ENCODE assay signal across 13 mouse cellular contexts in genomic region chr9:22099922-22100321, GRCm38 (mm10). TPM values are rescaled to one million over a fixed set of nuclear protein-coding genes. Genes with fewer than 3 reads are reported as not detected.
DNase-seq lines count a peak whose midpoint lies in the region; ATAC-seq and TF ChIP-seq lines count a peak whose summit lies in the region.
"Had no signal": no experiment of that assay in that cellular context is flagged by ENCODE, and none has a peak within 500 bp of the region (broad histone marks: within the 10 kb centered on the region; RNA-seq: fewer than 3 reads in every experiment).

No protein-coding gene starts in this region.

- in situ Hi-C loops in ES-E14 (cut with MboI; ENCODE audit: low sequenced_read_pairs in 2 of 2, unreplicated experiment in 2 of 2) = no loop called here

- 4% methylated on average over 18 of the region's 18 CpGs for WGBS in kidney, embryonic 15.5 days
- 5% methylated on average over 18 of the region's 18 CpGs for WGBS in kidney, adult 2 months
- WGBS in limb, embryonic 12.5 days = 3% methylated on average over 18 of the region's 18 CpGs

- TF ChIP-seq POLR2A in kidney, adult 2 months (IDR thresholded peaks at IDR 0.05; ENCODE audit: low read depth, low read length) = no peak

- no peak for TF ChIP-seq CTCF in kidney, adult 2 months (conservative IDR thresholded peaks at IDR 0.05; ENCODE audit: insufficient read depth, insufficient read length, low read depth, low read length)

- peak overlapping the region; percentile 42 for H3K4me2 ChIP-seq in kidney, embryonic 15.5 days
- peak overlapping the region; percentile 21; the same call in 1 of the 2 replicates for H3K4me2 ChIP-seq in limb, embryonic 12.5 days
- H3K4me2 ChIP-seq: hindbrain, embryonic 15.5 days had no signal

- H3K36me3 ChIP-seq in kidney, embryonic 15.5 days = no peaks in the 10 kb centered on the region
- H3K36me3 ChIP-seq in kidney, adult 2 months (ENCODE audit: control insufficient read depth, insufficient read depth, low read length) = no peaks in the 10 kb centered on the region
- H3K36me3 ChIP-seq in ES-E14 (ENCODE audit: control insufficient read depth, insufficient read depth, low read length, poor library complexity, severe bottlenecking) = no peaks in the 10 kb centered on the region
- H3K36me3 ChIP-seq in limb, embryonic 12.5 days = no peaks in the 10 kb centered on the region
- H3K36me3 ChIP-seq: hindbrain, embryonic 15.5 days had no signal

- no peak for ATAC-seq in kidney, embryonic 15.5 days (replicated peaks; ENCODE audit: low FRiP score)
- ATAC-seq in limb, embryonic 12.5 days (ENCODE audit: insufficient number of reproducible peaks, insufficient read depth, low FRiP score, low TSS enrichment, low read depth) = no peak

- H3K4me3 ChIP-seq in kidney, embryonic 15.5 days (replicated peaks) = peak overlapping the region; percentile 13
- H3K4me3 ChIP-seq in kidney, adult 2 months (ENCODE audit: insufficient read depth, low read depth, low read length) = no peak overlapping the region
- H3K4me3 ChIP-seq in ES-E14 (ENCODE audit: insufficient read depth in 1 of 2, low read depth in 1 of 2, low read length in 2 of 2, poor library complexity in 1 of 2, severe bottlenecking in 1 of 2) = peak overlapping the region; percentile 21 to 40; a peak in 2 of 4 replicates
- peak overlapping the region; percentile 12; the same call in 1 of the 2 replicates for H3K4me3 ChIP-seq in limb, embryonic 12.5 days (replicated peaks)
- H3K4me3 ChIP-seq: hindbrain, embryonic 15.5 days; left cerebral cortex, adult 2 months had no signal

- no peaks in the 10 kb centered on the region for H3K9me3 ChIP-seq in kidney, embryonic 15.5 days (replicated peaks)
- no peaks in the 10 kb centered on the region for H3K9me3 ChIP-seq in ES-E14 (ENCODE audit: control insufficient read depth, insufficient read depth, low read depth, low read length)
- H3K9me3 ChIP-seq in limb, embryonic 12.5 days = no peaks in the 10 kb centered on the region
- H3K9me3 ChIP-seq: hindbrain, embryonic 15.5 days had no signal

- H3K27ac ChIP-seq in kidney, embryonic 15.5 days = no peak overlapping the region
- no peak overlapping the region for H3K27ac ChIP-seq in kidney, adult 2 months (ENCODE audit: insufficient read depth, low read depth, low read length)
- no peak overlapping the region for H3K27ac ChIP-seq in ES-E14 (ENCODE audit: insufficient read depth, low read depth, low read length, poor library complexity, severe bottlenecking)
- no peak overlapping the region for H3K27ac ChIP-seq in limb, embryonic 12.5 days
- H3K27ac ChIP-seq: hindbrain, embryonic 15.5 days; left cerebral cortex, adult 2 months; macrophage had no signal

- H3K27me3 ChIP-seq in kidney, embryonic 15.5 days = peaks cover 45% of the 10 kb centered on the region
- H3K27me3 ChIP-seq in kidney, adult 2 months (replicated peaks; ENCODE audit: control insufficient read depth, insufficient read depth, low read length) = 0 out of 2 replicates have a peak, but pooled peaks cover 3% of the 10 kb centered on the region
- peaks cover 59% of the 10 kb centered on the region for H3K27me3 ChIP-seq in limb, embryonic 12.5 days

- H3K4me1 ChIP-seq in kidney, embryonic 15.5 days = peaks cover 19% of the 10 kb centered on the region
- no peaks in the 10 kb centered on the region; the same call in 1 of the 2 replicates for H3K4me1 ChIP-seq in kidney, adult 2 months (ENCODE audit: control insufficient read depth, insufficient read depth, low read length)
- H3K4me1 ChIP-seq in ES-E14 (ENCODE audit: control insufficient read depth in 2 of 2, insufficient read depth in 2 of 2, low read length in 2 of 2, poor library complexity in 1 of 2) = peaks cover 1 to 7% of the 10 kb centered on the region in 2 experiments; a peak in 2 of 4 replicates
- H3K4me1 ChIP-seq in limb, embryonic 12.5 days (replicated peaks) = peaks cover 10% of the 10 kb centered on the region
- H3K4me1 ChIP-seq: hindbrain, embryonic 15.5 days had no signal

- H3K9ac ChIP-seq in kidney, embryonic 15.5 days = no peak overlapping the region
- no peak overlapping the region for H3K9ac ChIP-seq in ES-E14 (ENCODE audit: insufficient read depth, low read depth, low read length, poor library complexity, severe bottlenecking)
- 0 out of 2 replicates have a peak overlapping the region, but pooled peaks have one; percentile 8 for H3K9ac ChIP-seq in limb, embryonic 12.5 days (replicated peaks)
- H3K9ac ChIP-seq: hindbrain, embryonic 15.5 days had no signal

- no peak for DNase-seq in kidney, adult 2 months
- DNase-seq in ES-E14 (ENCODE audit: low read depth, low spot score) = no peak
- DNase-seq in ZHBTc4 (ENCODE audit: low read depth, low spot score) = peak; percentile 35
- no peak for DNase-seq in layer of hippocampus, postnatal 36 days
- DNase-seq in right cerebral cortex, postnatal 4 days = no peak
- DNase-seq: cerebellum, postnatal 14 days; thymus, postnatal 4 days had no signal

TF ChIP-seq in ES-E14, 5 proteins besides CTCF, POLR2A, EP300 and RAD21:
- no peak for TF ChIP-seq CHD2 (IDR thresholded peaks at IDR 0.05; ENCODE audit: low read depth, low read length)
- TF ChIP-seq MAFK (IDR thresholded peaks at IDR 0.05; ENCODE audit: insufficient read depth, low read depth, low read length) = no peak
- TF ChIP-seq HCFC1 (IDR thresholded peaks at IDR 0.05; ENCODE audit: borderline replicate concordance, insufficient read depth, low read length) = no peak
- no peak for TF ChIP-seq ZC3H11A (IDR thresholded peaks at IDR 0.05; ENCODE audit: borderline replicate concordance, low read depth, low read length)
- TF ChIP-seq ZNF384 (IDR thresholded peaks at IDR 0.05; ENCODE audit: low read depth, low read length) = no peak

RNA-seq across cellular contexts. Expression of gene Cnn1, which starts 0.9 kb away (rescaled TPM):
- 11.1 and 40.8 TPM in 2 replicates for polyA plus RNA-seq in kidney, embryonic 15.5 days (2015; fragmentation: Nextera tagmentation; extraction: Ambion mirVana)
- 2.8 and 12.0 TPM in 2 replicates for polyA plus RNA-seq in kidney, adult 2 months (2012; rRNA removed)
- total RNA-seq in ES-E14 (2012; rRNA removed) = 14.0 and 25.6 TPM in 2 replicates
- polyA plus RNA-seq in limb, embryonic 12.5 days (2016; fragmentation: Nextera tagmentation; extraction: Ambion mirVana) = 1.4 and 1.5 TPM in 2 replicates
- under 1 TPM; 0.55 to 0.61 TPM for total RNA-seq in layer of hippocampus, postnatal 36 days (2021)
- polyA plus RNA-seq: macrophage had no signal

RNA-seq across cellular contexts. Expression of gene Ecsit, which starts 14.7 kb away (rescaled TPM):
- polyA plus RNA-seq in kidney, embryonic 15.5 days (2015; fragmentation: Nextera tagmentation; extraction: Ambion mirVana) = 43.1 and 49.4 TPM in 2 replicates
- 130 and 143 TPM in 2 replicates for polyA plus RNA-seq in kidney, adult 2 months (2012; rRNA removed)
- total RNA-seq in ES-E14 (2012; rRNA removed) = 37.5 and 38.2 TPM in 2 replicates
- 31.5 and 32.2 TPM in 2 replicates for polyA plus RNA-seq in limb, embryonic 12.5 days (2016; fragmentation: Nextera tagmentation; extraction: Ambion mirVana)
- 10 to 100 TPM; 42.2 to 46.3 TPM for total RNA-seq in layer of hippocampus, postnatal 36 days (2021)

RNA-seq across cellular contexts. Expression of gene Elof1, which starts 17.1 kb away (rescaled TPM):
- polyA plus RNA-seq in kidney, embryonic 15.5 days (2015; fragmentation: Nextera tagmentation; extraction: Ambion mirVana) = 193 and 194 TPM in 2 replicates
- 163 and 174 TPM in 2 replicates for polyA plus RNA-seq in kidney, adult 2 months (2012; rRNA removed)
- 72.0 and 85.3 TPM in 2 replicates for total RNA-seq in ES-E14 (2012; rRNA removed)
- 192 and 199 TPM in 2 replicates for polyA plus RNA-seq in limb, embryonic 12.5 days (2016; fragmentation: Nextera tagmentation; extraction: Ambion mirVana)
- total RNA-seq in layer of hippocampus, postnatal 36 days (2021) = 10 to 100 TPM; 53.5 to 57.9 TPM

RNA-seq across cellular contexts. Expression of gene Zfp653, which starts 28.7 kb away (rescaled TPM):
- 11.7 and 14.0 TPM in 2 replicates for polyA plus RNA-seq in kidney, embryonic 15.5 days (2015; fragmentation: Nextera tagmentation; extraction: Ambion mirVana)
- 13.6 and 15.8 TPM in 2 replicates for polyA plus RNA-seq in kidney, adult 2 months (2012; rRNA removed)
- 10.9 and 14.3 TPM in 2 replicates for total RNA-seq in ES-E14 (2012; rRNA removed)
- 13.2 and 14.0 TPM in 2 replicates for polyA plus RNA-seq in limb, embryonic 12.5 days (2016; fragmentation: Nextera tagmentation; extraction: Ambion mirVana)
- 10 to 100 TPM; 20.8 to 23.6 TPM for total RNA-seq in layer of hippocampus, postnatal 36 days (2021)

RNA-seq across cellular contexts. Expression of gene Gm49318, which starts 28.9 kb away (rescaled TPM):
- not detected in 2 replicates for polyA plus RNA-seq in kidney, embryonic 15.5 days (2015; fragmentation: Nextera tagmentation; extraction: Ambion mirVana)
- not detected in 2 replicates for polyA plus RNA-seq in kidney, adult 2 months (2012; rRNA removed)
- not detected in 2 replicates for total RNA-seq in ES-E14 (2012; rRNA removed)
- not detected in 2 replicates for polyA plus RNA-seq in limb, embryonic 12.5 days (2016; fragmentation: Nextera tagmentation; extraction: Ambion mirVana)
- 1 to 10 TPM; 3.1 to 4.5 TPM for total RNA-seq in layer of hippocampus, postnatal 36 days (2021)
- polyA plus RNA-seq: hindbrain, embryonic 15.5 days; macrophage; neural tube, embryonic 14.5 days had no signal
